Mouse (Mus musculus): ENCODE data around the gene Hcrtr2. TPM values are rescaled to one million over a fixed set of nuclear protein-coding genes. Genes with fewer than 3 reads are reported as not detected.
A peak's percentile ranks its signal among the peaks of the same experiment; 100 is the strongest.

The Hcrtr2 gene
- 9.8 and 11.3 TPM in 2 replicates for polyA plus RNA-seq (2015; fragmentation: Nextera tagmentation; extraction: Ambion mirVana)

DNA sequence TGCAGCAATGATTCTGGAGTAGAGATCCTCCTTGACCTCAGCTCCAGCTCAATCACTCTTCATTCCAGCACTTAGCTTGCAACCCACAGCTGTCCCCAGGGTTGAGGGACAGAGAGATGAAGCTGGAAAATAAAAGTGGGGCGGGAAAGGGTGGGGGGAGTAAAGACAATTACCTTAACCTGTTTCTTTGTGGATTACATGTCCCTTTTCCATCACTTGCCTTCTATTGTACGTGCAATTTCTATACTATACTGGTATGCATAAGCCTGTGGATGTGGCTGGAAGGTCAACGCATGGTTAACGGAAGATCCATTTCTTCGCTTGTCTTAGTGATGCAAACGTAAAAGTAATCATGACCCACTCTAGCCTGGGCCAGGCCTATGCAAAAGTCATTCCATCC is at the start of gene Hcrtr2:
Gene Hcrtr2 (minus strand): TSS at position 101 of the 400 bp plus-strand sequence.
- no peaks in the 10 kb centered on the region for H3K27me3 ChIP-seq (replicated peaks; ENCODE audit: control insufficient read depth, insufficient read depth, low read length)
- peak within 1 kb of the TSS; percentile 65 for H3K9ac ChIP-seq (ENCODE audit: low read depth, low read length)
- WGBS: 63% methylated on average over 6 of the region's 6 CpGs
- H3K4me3 ChIP-seq (ENCODE audit: low read length): peak within 1 kb of the TSS; percentile 53
- no peaks in the 10 kb centered on the region for H3K9me3 ChIP-seq (ENCODE audit: control insufficient read depth, low read length)
- no peaks in the 10 kb centered on the region for H3K4me1 ChIP-seq (ENCODE audit: control insufficient read depth, insufficient read depth, low read depth, low read length)
- H3K36me3 ChIP-seq (ENCODE audit: control insufficient read depth, insufficient read depth, low read length): no peaks in the 10 kb centered on the region
- peak within 1 kb of the TSS; percentile 78 for H3K4me2 ChIP-seq (ENCODE audit: low read length)
- no peak for ATAC-seq
- peak within 1 kb of the TSS; percentile 49 for H3K27ac ChIP-seq (ENCODE audit: low read depth, low read length)

DNA sequence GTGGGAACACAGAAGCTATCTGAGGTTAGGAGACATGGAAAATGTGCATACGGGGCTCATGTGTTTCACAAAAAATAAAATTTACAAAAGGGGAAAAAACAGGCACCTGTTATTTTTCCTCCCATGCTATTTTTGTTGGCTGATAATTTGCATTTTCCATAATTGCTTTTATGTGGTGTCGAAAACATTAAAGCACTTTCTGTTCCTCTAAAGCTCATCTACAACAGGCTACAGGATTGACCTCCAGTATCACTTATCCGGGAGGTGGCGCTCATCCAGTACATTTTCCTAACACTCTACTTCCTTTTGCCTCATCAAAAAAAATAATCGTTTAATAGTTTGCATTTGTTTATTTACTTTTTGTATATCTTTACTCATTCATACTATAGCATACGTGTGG is 41.2 kb upstream of the Hcrtr2 start:
- Histone ChIP-seq H3K9me3 (ENCODE audit: control insufficient read depth, low read length) (no peaks in the 10 kb centered on the region), H3K4me3 (ENCODE audit: low read length) (no peak overlapping the region), H3K9ac (ENCODE audit: low read depth, low read length) (no peak overlapping the region), H3K36me3 (ENCODE audit: control insufficient read depth, insufficient read depth, low read length) (no peaks in the 10 kb centered on the region), H3K27ac (ENCODE audit: low read depth, low read length) (no peak overlapping the region), H3K4me1 (ENCODE audit: control insufficient read depth, insufficient read depth, low read depth, low read length) (no peaks in the 10 kb centered on the region), H3K27me3 (replicated peaks; ENCODE audit: control insufficient read depth, insufficient read depth, low read length) (no peaks in the 10 kb centered on the region), H3K4me2 (ENCODE audit: low read length) (no peak overlapping the region)
- no peak for ATAC-seq
- 90% methylated on average over 6 of the region's 6 CpGs for WGBS

DNA sequence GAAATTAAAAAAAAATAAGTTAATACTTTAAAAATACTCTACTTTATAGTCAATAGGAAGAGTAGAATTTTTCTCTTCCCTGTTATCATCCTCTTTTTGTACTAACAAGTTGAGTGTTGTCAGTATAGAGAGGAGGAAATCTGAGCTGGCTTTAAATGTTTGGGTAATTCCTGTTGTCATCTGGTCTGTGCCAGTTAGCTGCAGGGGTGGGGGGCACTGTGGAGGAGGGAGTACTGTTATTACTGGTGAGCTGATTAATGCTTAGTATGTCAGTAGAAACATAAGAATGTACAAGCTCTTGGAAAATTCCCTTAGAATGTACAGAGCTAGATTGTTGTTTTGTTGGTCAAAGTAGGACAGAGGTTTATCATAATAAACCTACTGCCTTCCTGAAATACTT is 36.7 kb upstream of the Hcrtr2 start:
- no peaks in the 10 kb centered on the region for H3K27me3 ChIP-seq (replicated peaks; ENCODE audit: control insufficient read depth, insufficient read depth, low read length)
- ATAC-seq: no peak
- no peaks in the 10 kb centered on the region for H3K4me1 ChIP-seq (ENCODE audit: control insufficient read depth, insufficient read depth, low read depth, low read length)
- no peaks in the 10 kb centered on the region for H3K36me3 ChIP-seq (ENCODE audit: control insufficient read depth, insufficient read depth, low read length)
- H3K9me3 ChIP-seq (ENCODE audit: control insufficient read depth, low read length): no peaks in the 10 kb centered on the region
- H3K9ac ChIP-seq (ENCODE audit: low read depth, low read length): no peak overlapping the region
- no peak overlapping the region for H3K4me2 ChIP-seq (ENCODE audit: low read length)
- H3K27ac ChIP-seq (ENCODE audit: low read depth, low read length): no peak overlapping the region
- no peak overlapping the region for H3K4me3 ChIP-seq (ENCODE audit: low read length)

DNA sequence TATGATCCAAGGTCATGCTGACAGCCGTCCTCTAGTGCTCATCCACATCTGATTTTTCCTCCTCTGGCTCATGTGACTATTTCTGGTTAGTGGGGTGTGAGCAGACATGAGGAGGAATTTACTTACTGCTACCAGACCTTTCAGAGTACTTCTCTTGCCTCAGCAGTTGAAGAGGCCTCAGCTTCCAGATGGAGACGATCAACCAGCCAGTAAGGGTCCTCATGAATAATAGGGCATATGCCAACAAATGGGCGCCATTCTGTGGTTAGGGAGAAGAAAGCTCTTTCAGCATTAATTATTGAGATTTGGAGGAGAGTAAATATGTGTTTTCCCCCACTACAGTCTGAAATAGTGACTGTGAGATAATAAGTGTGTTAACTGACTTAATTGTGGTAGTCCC is 28.7 kb upstream of the Hcrtr2 start:
- no peak for ATAC-seq
- 74% methylated on average over 3 of the region's 3 CpGs for whole genome bisulfite sequencing
- Histone ChIP-seq H3K27me3 (replicated peaks; ENCODE audit: control insufficient read depth, insufficient read depth, low read length) (no peaks in the 10 kb centered on the region), H3K36me3 (ENCODE audit: control insufficient read depth, insufficient read depth, low read length) (no peaks in the 10 kb centered on the region), H3K4me2 (ENCODE audit: low read length) (no peak overlapping the region), H3K4me3 (ENCODE audit: low read length) (no peak overlapping the region), H3K9ac (ENCODE audit: low read depth, low read length) (no peak overlapping the region), H3K4me1 (ENCODE audit: control insufficient read depth, insufficient read depth, low read depth, low read length) (no peaks in the 10 kb centered on the region), H3K27ac (ENCODE audit: low read depth, low read length) (no peak overlapping the region), H3K9me3 (ENCODE audit: control insufficient read depth, low read length) (no peaks in the 10 kb centered on the region)

DNA sequence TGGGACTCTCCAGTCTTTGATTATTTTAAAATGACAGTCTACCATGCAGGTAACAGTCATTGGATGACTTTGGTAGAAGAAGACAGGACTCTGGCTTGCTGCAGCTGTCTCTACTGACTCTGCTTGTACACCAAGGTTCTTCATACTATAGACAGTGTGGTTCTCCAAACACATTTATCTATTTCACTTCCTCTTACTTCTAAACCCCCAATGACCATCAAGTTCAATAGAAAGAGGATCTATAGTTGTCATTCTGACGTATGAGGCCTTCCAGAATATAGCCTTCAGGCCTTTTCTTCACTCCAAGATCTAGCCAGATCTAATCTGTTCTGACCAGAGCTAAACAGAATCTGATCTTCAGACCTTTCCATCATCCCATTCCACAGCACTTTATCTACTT is 23.6 kb upstream of the Hcrtr2 start:
- Histone ChIP-seq H3K27me3 (replicated peaks; ENCODE audit: control insufficient read depth, insufficient read depth, low read length) (no peaks in the 10 kb centered on the region), H3K36me3 (ENCODE audit: control insufficient read depth, insufficient read depth, low read length) (no peaks in the 10 kb centered on the region), H3K27ac (ENCODE audit: low read depth, low read length) (no peak overlapping the region), H3K9me3 (ENCODE audit: control insufficient read depth, low read length) (no peaks in the 10 kb centered on the region), H3K4me3 (ENCODE audit: low read length) (no peak overlapping the region), H3K4me1 (ENCODE audit: control insufficient read depth, insufficient read depth, low read depth, low read length) (no peaks in the 10 kb centered on the region), H3K9ac (ENCODE audit: low read depth, low read length) (no peak overlapping the region), H3K4me2 (ENCODE audit: low read length) (no peak overlapping the region)
- WGBS: 92% methylated on average over 1 of the region's 1 CpGs
- ATAC-seq: no peak

DNA sequence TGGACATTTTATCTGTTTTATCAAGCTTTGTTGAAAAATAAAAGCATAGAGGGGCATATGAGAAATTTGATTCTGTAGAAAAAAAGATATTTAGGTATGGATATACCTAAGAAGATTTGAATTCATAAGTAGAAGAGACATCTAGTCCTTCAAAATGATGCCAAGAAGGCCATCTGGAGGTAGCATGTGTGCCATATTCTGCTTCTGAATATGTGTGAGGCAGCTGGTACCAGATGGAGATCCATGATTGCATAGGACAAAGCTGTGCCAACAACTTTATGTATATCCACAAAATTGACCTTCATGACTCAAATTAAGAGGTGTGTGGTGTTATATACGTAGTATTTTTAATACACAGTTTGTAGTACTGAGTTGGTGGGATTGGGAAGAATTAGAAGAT is 7.4 kb upstream of the Hcrtr2 start:
- Histone ChIP-seq H3K4me2 (ENCODE audit: low read length) (no peak overlapping the region), H3K27ac (ENCODE audit: low read depth, low read length) (no peak overlapping the region), H3K9ac (ENCODE audit: low read depth, low read length) (no peak overlapping the region), H3K4me1 (ENCODE audit: control insufficient read depth, insufficient read depth, low read depth, low read length) (no peaks in the 10 kb centered on the region), H3K36me3 (ENCODE audit: control insufficient read depth, insufficient read depth, low read length) (no peaks in the 10 kb centered on the region), H3K9me3 (ENCODE audit: control insufficient read depth, low read length) (no peaks in the 10 kb centered on the region), H3K4me3 (ENCODE audit: low read length) (no peak overlapping the region), H3K27me3 (replicated peaks; ENCODE audit: control insufficient read depth, insufficient read depth, low read length) (no peaks in the 10 kb centered on the region)
- ATAC-seq: no peak
- 80% methylated on average over 1 of the region's 1 CpGs for WGBS

DNA sequence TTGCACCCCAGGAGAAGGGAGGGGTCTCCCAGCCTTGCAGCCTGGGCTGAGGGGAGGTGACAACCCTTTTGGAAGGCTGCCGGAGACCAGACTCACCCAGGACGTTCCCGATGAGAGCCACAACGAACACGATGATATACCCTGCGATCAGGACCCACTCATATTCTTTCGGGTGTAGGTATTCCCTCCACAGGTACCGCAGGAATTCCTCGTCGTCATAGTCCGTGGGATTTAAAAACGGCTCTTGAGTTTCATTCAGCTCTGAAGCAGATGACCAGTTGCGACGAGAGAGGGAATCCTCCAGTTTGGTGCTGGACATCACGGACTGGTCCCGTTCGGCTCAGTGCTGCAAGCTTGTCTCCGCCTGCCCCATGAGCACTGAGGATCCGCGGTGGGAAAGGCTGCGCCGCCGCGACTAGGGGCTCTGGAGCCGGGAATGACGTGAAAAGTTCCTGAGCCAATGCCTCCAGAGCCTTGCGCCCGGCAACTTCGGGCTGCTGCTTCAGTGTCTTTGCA is 412 bp downstream of the Hcrtr2 start:
- Histone ChIP-seq H3K4me2 (ENCODE audit: low read length) (peak overlapping the region; percentile 78), H3K36me3 (ENCODE audit: control insufficient read depth, insufficient read depth, low read length) (no peaks in the 10 kb centered on the region), H3K27me3 (replicated peaks; ENCODE audit: control insufficient read depth, insufficient read depth, low read length) (no peaks in the 10 kb centered on the region), H3K9me3 (ENCODE audit: control insufficient read depth, low read length) (no peaks in the 10 kb centered on the region), H3K4me1 (ENCODE audit: control insufficient read depth, insufficient read depth, low read depth, low read length) (no peaks in the 10 kb centered on the region), H3K4me3 (ENCODE audit: low read length) (peak overlapping the region; percentile 53), H3K27ac (ENCODE audit: low read depth, low read length) (peak overlapping the region; percentile 49), H3K9ac (ENCODE audit: low read depth, low read length) (peak overlapping the region; percentile 65)
- peak; percentile 84 for ATAC-seq
- under 1% methylated on average over 29 of the region's 29 CpGs for WGBS

DNA sequence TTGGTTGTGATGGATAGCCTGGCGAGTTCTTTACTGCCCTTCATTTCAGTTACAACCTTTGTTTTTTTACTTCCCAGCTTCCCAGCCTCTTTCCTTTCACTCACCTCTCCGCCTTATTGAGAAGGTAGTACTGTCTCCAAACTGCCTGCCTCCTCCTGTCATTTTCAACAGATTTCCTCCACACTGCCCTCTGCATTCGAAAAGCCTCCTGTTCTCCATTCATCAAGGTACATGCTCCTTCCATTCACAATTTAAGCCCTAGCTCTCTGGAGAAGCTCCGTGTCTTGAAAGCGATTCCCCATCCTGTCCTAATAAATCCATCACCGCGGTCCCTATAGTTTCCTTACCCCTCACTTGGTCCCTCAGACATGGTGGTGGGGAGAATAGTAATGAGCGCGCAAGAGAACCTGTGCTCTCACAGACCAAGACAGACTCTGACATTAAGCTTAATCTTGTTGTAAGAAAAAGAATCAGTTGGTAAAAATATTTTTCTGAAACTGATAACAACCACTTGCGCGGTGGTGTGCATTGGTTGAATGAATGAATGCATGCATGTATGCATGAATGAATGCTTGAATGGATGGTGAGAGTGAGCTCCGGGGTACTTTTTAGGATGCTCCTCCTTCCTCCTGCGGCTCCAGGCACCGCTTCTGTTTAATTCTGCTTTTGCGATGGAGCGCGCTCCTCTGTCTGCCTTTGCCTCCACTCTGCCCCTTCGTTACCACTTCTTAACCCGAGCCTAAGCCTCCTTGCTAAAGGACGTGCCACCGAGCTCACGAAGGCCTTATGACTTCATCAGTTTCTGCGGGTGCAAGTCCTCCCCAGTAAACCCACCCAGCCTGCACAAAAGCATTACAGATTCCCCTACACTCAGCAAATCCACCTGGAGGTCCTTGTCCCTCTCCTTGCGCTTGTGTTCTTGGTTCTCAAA is 1.3 kb downstream of the Hcrtr2 start:
- Histone ChIP-seq H3K9me3 (ENCODE audit: control insufficient read depth, low read length) (no peaks in the 10 kb centered on the region), H3K4me3 (ENCODE audit: low read length) (peak overlapping the region; percentile 53), H3K36me3 (ENCODE audit: control insufficient read depth, insufficient read depth, low read length) (no peaks in the 10 kb centered on the region), H3K27me3 (replicated peaks; ENCODE audit: control insufficient read depth, insufficient read depth, low read length) (no peaks in the 10 kb centered on the region), H3K9ac (ENCODE audit: low read depth, low read length) (peak overlapping the region; percentile 65), H3K4me1 (ENCODE audit: control insufficient read depth, insufficient read depth, low read depth, low read length) (no peaks in the 10 kb centered on the region), H3K27ac (ENCODE audit: low read depth, low read length) (peak overlapping the region; percentile 70; the same call in 1 of the 2 replicates), H3K4me2 (ENCODE audit: low read length) (peak overlapping the region; percentile 78)
- peak; percentile 76 for ATAC-seq
- WGBS: 5% methylated on average over 24 of the region's 24 CpGs

DNA sequence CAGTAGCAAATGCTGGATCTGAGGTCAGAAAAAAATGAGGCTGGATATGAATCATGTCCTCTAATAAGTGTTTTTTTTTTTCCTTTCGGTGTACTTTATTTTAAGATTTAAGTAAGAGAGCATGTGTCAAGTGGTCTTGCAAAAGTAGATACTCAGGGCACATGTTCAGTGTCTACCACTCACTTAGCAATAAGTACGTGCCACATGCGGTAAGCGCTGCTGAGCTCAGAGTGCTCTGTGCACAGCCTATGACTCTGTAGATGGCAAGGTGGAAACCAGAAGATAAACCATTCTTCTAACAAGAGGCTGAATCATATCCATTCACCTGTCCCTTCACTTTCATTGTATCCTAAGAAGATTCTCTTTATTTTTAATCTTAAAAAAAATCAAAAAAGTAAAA is 2.1 kb downstream of the Hcrtr2 start:
- peak; percentile 50; the same call in 1 of the 2 replicates for ATAC-seq
- H3K27ac ChIP-seq (ENCODE audit: low read depth, low read length): no peak overlapping the region
- no peaks in the 10 kb centered on the region for H3K4me1 ChIP-seq (ENCODE audit: control insufficient read depth, insufficient read depth, low read depth, low read length)
- H3K27me3 ChIP-seq (replicated peaks; ENCODE audit: control insufficient read depth, insufficient read depth, low read length): no peaks in the 10 kb centered on the region
- H3K4me2 ChIP-seq (ENCODE audit: low read length): peak overlapping the region; percentile 78
- no peak overlapping the region for H3K9ac ChIP-seq (ENCODE audit: low read depth, low read length)
- H3K4me3 ChIP-seq (ENCODE audit: low read length): peak overlapping the region; percentile 53
- 78% methylated on average over 4 of the region's 4 CpGs for WGBS
- no peaks in the 10 kb centered on the region for H3K36me3 ChIP-seq (ENCODE audit: control insufficient read depth, insufficient read depth, low read length)
- H3K9me3 ChIP-seq (ENCODE audit: control insufficient read depth, low read length): no peaks in the 10 kb centered on the region
